Mouse (Mus musculus) kidney, adult 8-10 months (tissue): ENCODE measurements around the gene Tpp1.
A peak's percentile ranks its signal among the peaks of the same experiment; 100 is the strongest.

Experiments used
- DNase-seq, 2 experiments: peaks; one replicate each; pipeline ENCODE4 v3.0.0; 2022

The Tpp1 gene

GRCm38 (mm10) chr7:105726144-105726979 lies 25.7 kb downstream of the Tpp1 start:
- peak; percentile 60 to 61 for DNase-seq

DNA sequence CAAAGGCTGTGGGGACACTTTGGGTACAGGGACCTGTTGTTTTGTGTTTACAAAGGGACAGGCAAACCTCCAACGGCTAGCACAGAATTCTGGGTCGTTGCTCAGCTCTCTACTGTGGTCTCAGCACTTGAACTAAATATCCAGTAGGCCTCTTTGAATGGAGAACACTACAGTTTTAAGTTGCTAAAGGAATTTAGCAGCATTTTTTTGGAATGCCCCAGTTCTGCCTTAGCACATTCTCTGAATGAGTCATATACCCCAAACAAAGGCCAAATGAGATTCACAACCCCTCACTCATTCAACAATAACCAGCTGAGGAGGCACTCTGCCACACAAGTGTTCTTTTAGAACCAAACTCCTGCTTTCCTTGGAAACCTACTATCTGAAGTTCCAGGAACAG lies 30.1 kb downstream of the Tpp1 start:
- DNase-seq = no peak

- DNase-seq = no peak
These were observed 36.7 kb downstream of the Tpp1 start for GRCm38 (mm10) chr7:105715366-105715765.

DNA sequence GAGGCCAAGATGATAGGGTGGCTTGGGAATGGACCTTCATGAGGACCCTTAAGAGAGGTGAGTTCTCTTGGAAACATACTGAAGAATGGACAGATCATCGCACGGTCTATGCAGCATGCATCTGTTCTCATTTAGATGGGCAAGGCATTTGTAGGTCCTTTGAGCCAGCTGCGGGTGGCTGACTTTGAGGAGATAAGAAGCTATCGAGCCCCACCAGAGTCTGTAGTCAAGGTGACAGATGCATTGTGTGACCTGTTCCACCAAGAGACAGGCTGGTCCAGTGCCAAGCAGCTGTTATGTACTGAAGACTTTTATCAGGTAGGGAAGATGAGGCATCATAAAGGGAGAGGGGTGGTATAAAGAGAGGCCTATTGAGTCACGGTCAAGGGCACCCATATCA lies 43.3 kb downstream of the Tpp1 start:
- DNase-seq = no peak

DNA sequence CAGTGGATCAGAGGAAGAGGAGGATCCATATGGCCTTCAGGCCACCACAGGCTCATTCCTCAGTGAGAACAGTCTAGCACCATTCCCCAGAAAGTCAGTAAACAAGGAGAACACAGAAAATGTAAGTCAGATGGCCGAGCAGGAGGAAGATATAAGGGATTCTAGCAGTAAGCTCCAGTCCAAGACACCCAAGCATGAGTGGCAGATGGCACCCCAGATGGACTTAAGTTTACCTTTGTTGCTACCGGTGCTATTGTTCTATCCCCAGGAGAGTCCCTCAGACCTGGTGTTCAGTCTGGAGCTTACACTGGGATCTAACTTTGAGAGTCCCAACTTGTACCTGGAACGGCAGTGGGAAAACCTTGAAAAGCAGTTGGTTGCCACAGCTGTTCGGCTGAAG lies 48.2 kb downstream of the Tpp1 start:
- DNase-seq = no peak

DNA sequence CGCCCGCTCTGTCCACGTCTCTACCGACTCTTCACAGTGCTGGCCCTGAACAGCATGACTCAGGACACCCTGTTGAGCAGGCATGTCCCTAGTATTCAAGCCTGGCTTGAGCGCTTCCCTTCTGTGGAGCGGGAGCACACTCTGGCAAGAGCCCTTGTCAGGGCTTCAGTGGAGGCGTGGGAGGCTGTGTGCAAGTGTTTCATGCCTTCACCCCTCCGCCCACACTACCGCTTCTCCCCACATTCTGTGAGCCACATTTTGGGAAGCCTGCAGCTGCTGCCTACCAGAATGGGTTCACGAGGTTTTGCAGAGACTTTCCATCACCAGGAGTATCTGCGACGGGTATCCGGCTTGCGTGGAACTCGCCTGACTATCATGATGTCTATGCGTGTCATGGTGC lies 48.9 kb downstream of the Tpp1 start:
- no peak for DNase-seq
